Mouse (Mus musculus): ENCODE measurements around the gene H2-Ke6.

DNA sequence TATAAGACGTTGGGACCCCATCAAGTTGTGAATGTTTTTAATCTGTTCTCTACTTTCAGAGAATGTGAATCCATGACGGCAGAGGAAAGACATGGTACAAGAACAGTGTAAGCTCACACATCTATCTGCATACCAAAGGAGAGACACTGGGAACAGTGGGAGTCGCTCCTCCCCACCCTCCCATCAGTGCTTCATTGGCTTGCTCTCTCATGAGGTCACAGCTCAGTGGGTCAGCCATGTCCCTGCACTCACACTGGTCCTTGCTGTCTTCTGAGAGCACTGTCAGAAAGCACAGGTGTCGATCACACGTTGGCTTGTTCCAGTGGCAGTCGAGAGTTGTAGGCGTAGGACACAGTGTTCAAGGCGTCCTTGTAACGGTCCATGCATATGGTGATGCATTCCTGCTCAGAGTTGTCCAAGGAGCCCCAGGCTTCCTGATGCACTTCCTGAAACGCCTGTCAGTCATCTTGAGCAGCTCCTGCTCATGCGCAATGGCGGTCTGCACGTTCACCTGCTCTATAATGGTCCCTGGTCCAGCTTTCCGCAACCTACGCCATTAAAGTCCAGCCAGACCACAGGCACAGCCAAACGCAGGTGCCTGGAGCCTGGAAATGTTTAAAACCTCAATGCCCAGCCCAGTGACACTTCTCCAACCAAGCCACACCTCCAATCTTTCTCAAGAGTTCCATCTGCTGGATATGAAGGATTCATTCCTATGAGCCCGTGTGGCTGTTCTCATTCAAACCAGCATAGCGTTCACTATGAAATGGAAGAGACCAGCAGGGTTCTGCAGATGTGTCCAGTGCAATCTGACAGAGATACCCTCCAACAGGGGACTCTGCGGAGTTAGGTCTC is 47.5 kb downstream of the H2-Ke6 start:
- TF ChIP-seq CTCF (IDR thresholded peaks at IDR 0.05; ENCODE audit: low read depth, low read length) (no peak), GATA2 (IDR thresholded peaks at IDR 0.05; ENCODE audit: borderline replicate concordance, low read depth, low read length) (no peak), GATA1 (IDR thresholded peaks at IDR 0.05; ENCODE audit: borderline replicate concordance, low read length) (no peak)

Data from G1E (cell line).